Mouse (Mus musculus) embryonic fibroblast, embryonic 13.5 days (primary cell): ENCODE measurements at regions not wholly inside any gene's neighbourhood (a gene's known extent, or its start where the extent isn't known, plus 50 kb on each side); places are given as distances from the start of the nearest gene placed in this dataset.

ENCODE experiments used
- CTCF ChIP-seq: IDR thresholded peaks from 2 replicates; pipeline ENCODE4 v1.5.1; 2011; ENCODE audit warnings: mild to moderate bottlenecking, control low read depth, low read length, moderate library complexity, borderline replicate concordance; ENCODE audit not compliant: insufficient read depth
- POLR2A ChIP-seq: IDR thresholded peaks from 2 replicates; pipeline ENCODE4 v1.6.1; 2011; ENCODE audit warnings: low read depth, mild to moderate bottlenecking, control low read depth, low read length, moderate library complexity

DNA sequence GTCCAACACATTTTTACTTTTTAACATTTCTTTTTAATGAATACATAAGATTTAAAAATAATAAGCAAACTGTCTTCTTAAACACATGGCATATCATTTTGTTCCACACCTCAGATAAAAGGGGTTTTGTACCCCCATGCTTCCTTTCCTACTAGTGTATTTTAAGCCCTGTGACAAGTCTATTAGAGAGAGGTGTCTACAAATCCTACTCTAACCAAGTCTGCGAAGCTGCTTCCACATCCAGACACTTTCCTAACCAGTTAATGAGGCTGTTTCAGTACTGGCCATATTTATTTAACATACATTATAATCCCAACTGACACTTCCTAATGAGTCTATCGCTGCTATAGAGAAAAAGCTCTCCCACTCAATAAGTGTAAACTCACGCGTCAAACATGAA lies 1763.0 kb upstream of the 5930422O12Rik start:
- TF ChIP-seq CTCF (no peak), POLR2A (no peak)
